Mouse (Mus musculus) MEL (cell line): Measurements from ENCODE around the gene Tgm5.

Experiments used
- BHLHE40 ChIP-seq: IDR thresholded peaks from 2 replicates; pipeline ENCODE4 v1.6.1; 2012; ENCODE audit warnings: low read depth, mild to moderate bottlenecking, inconsistent platforms, low read length, improper control_type of control experiment, borderline replicate concordance
- CTCF ChIP-seq, 3 experiments: IDR thresholded peaks in 2 of 3; conservative IDR thresholded peaks in 1 of 3; 2 replicates each; pipeline ENCODE4 v1.5.1; 2011 to 2012; ENCODE audit warnings: low read length in 3 of 3, low read depth in 2 of 3, mild to moderate bottlenecking in 2 of 3, improper control_type of control experiment in 1 of 3, inconsistent platforms in 1 of 3, mixed read lengths in 1 of 3, moderate library complexity in 1 of 3; ENCODE audit not compliant: control insufficient read depth in 1 of 3, insufficient read depth in 1 of 3, poor library complexity in 1 of 3, severe bottlenecking in 1 of 3
- E2F4 ChIP-seq: IDR thresholded peaks from 2 replicates; pipeline ENCODE4 v1.6.1; 2011; ENCODE audit warnings: low read depth, low read length, improper control_type of control experiment, borderline replicate concordance
- EP300 ChIP-seq, 2 experiments: IDR thresholded peaks; 2 replicates each; pipeline ENCODE4 v1.6.1; 2011; ENCODE audit warnings: improper control_type of control experiment in 2 of 2, low read length in 2 of 2, low read depth in 1 of 2, mild to moderate bottlenecking in 1 of 2
- HCFC1 ChIP-seq: IDR thresholded peaks from 2 replicates; pipeline ENCODE4 v1.6.1; 2012; ENCODE audit warnings: low read depth, mild to moderate bottlenecking, inconsistent platforms, low read length, improper control_type of control experiment, moderate library complexity
- JUND ChIP-seq: IDR thresholded peaks from 2 replicates; pipeline ENCODE4 v1.6.1; 2011; ENCODE audit warnings: low read depth, mild to moderate bottlenecking, improper control_type of control experiment, low read length
- MAFK ChIP-seq: IDR thresholded peaks from 2 replicates; pipeline ENCODE4 v1.6.1; 2011; ENCODE audit warnings: low read depth, mild to moderate bottlenecking, low read length, improper control_type of control experiment, borderline replicate concordance
- MXI1 ChIP-seq: IDR thresholded peaks from 2 replicates; pipeline ENCODE4 v1.6.1; 2011; ENCODE audit warnings: mild to moderate bottlenecking, low read depth, low read length, improper control_type of control experiment
- NELFE ChIP-seq: IDR thresholded peaks from 2 replicates; pipeline ENCODE4 v1.6.1; 2011; ENCODE audit warnings: low read depth, low read length, improper control_type of control experiment
- POLR2AphosphoS2 ChIP-seq: IDR thresholded peaks from 2 replicates; pipeline ENCODE4 v1.6.1; 2011; ENCODE audit warnings: low read length, improper control_type of control experiment
- SIN3A ChIP-seq: IDR thresholded peaks from 2 replicates; pipeline ENCODE4 v1.6.1; 2012; ENCODE audit warnings: low read length, improper control_type of control experiment, inconsistent platforms
- ZNF384 ChIP-seq: IDR thresholded peaks from 2 replicates; pipeline ENCODE4 v1.6.1; 2012; ENCODE audit warnings: low read depth, mild to moderate bottlenecking, inconsistent platforms, low read length, improper control_type of control experiment

DNA sequence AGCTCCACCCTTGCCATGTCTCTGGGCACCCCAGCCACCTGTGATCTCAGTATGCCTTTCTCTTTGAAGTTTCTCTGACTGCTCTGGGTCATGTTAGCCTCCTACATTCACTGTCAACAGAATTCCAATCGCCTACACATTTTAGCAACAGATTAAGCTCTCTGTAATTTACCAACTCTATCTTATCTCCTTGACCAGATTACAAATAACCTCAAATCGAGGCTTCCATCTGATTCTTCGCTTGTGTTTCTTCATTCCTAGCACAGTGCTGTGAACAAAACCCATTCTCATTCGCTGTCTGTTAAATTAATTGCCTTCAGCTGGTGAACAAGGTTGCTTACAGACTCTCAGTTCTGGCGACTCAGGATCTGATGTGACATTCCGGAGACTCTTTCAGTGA is 27.6 kb downstream of the Tgm5 start:
- no peak for TF ChIP-seq POLR2AphosphoS2
- no peak for TF ChIP-seq MAFK
- TF ChIP-seq HCFC1: no peak
- no peak for TF ChIP-seq BHLHE40
- TF ChIP-seq EP300 (IDR thresholded peaks at IDR 0.05; ENCODE audit: low read depth in 1 of 2, low read length in 2 of 2): 0 out of 4 replicates have a peak, but pooled peaks have one; percentile 9 to 21
- TF ChIP-seq E2F4: no peak
- no peak for TF ChIP-seq JUND
- TF ChIP-seq MXI1: no peak
- no peak for TF ChIP-seq SIN3A
- no peak for TF ChIP-seq CTCF (IDR thresholded peaks at IDR 0.05 in 2 of 3, conservative IDR thresholded peaks at IDR 0.05 in 1 of 3; ENCODE audit: control insufficient read depth in 1 of 3, insufficient read depth in 1 of 3, low read depth in 2 of 3, low read length in 3 of 3, poor library complexity in 1 of 3, severe bottlenecking in 1 of 3)
- no peak for TF ChIP-seq NELFE
- TF ChIP-seq ZNF384: no peak
